ENCODE assay signal across 8 mouse cellular contexts in genomic region chr6:39574951-39575350, GRCm38 (mm10). TPM values are rescaled to one million over a fixed set of nuclear protein-coding genes. Genes with fewer than 3 reads are reported as not detected.
A peak's percentile ranks its signal among the peaks of the same experiment; 100 is the strongest.
DNase-seq lines count a peak whose midpoint lies in the region; ATAC-seq lines count a peak whose summit lies in the region.

No protein-coding gene starts in this region.

- ATAC-seq in liver, embryonic 11.5 days (replicated peaks; ENCODE audit: low FRiP score): no peak
- no peak for ATAC-seq in embryonic facial prominence, embryonic 15.5 days (ENCODE audit: insufficient number of reproducible peaks, low FRiP score, low TSS enrichment, low read depth)
- ATAC-seq in intestine, embryonic 16.5 days: no peak
- ATAC-seq in neural tube, embryonic 14.5 days (ENCODE audit: low read depth): no peak
- no peak for ATAC-seq in megakaryocyte progenitor cell, adult 5-6 weeks (replicated peaks; ENCODE audit: poor library complexity)

- H3K27me3 ChIP-seq in liver, embryonic 11.5 days (replicated peaks; ENCODE audit: control insufficient read depth, insufficient read depth, low read length): no peaks in the 10 kb centered on the region
- no peaks in the 10 kb centered on the region for H3K27me3 ChIP-seq in embryonic facial prominence, embryonic 15.5 days
- no peaks in the 10 kb centered on the region for H3K27me3 ChIP-seq in intestine, embryonic 16.5 days (replicated peaks; ENCODE audit: control insufficient read depth, insufficient read depth, low read length)
- H3K27me3 ChIP-seq in neural tube, embryonic 14.5 days (ENCODE audit: control insufficient read depth, insufficient read depth, low read length): no peaks in the 10 kb centered on the region

- peak overlapping the region; percentile 88; the same call in 1 of the 2 replicates for H3K9ac ChIP-seq in liver, embryonic 11.5 days (ENCODE audit: low read depth, low read length)
- peak overlapping the region; percentile 78; the same call in 1 of the 2 replicates for H3K9ac ChIP-seq in embryonic facial prominence, embryonic 15.5 days
- H3K9ac ChIP-seq in intestine, embryonic 16.5 days (ENCODE audit: low read depth, low read length): peak overlapping the region; percentile 90
- H3K9ac ChIP-seq in neural tube, embryonic 14.5 days (replicated peaks; ENCODE audit: low read depth, low read length): peak overlapping the region; percentile 92

- 74% methylated on average over 7 of the region's 7 CpGs for WGBS in liver, embryonic 11.5 days
- 54% methylated on average over 7 of the region's 7 CpGs for WGBS in embryonic facial prominence, embryonic 15.5 days
- WGBS in intestine, embryonic 16.5 days: 69% methylated on average over 7 of the region's 7 CpGs
- 82% methylated on average over 7 of the region's 7 CpGs for WGBS in neural tube, embryonic 14.5 days

- no peak for DNase-seq in liver, embryonic 11.5 days (ENCODE audit: low spot score)
- DNase-seq in liver: no peak
- DNase-seq in embryo, embryonic 10 days (ENCODE audit: low spot score): no peak
- no peak for DNase-seq in lung, postnatal 10 days

- no peaks in the 10 kb centered on the region for H3K36me3 ChIP-seq in liver, embryonic 11.5 days (ENCODE audit: control insufficient read depth, insufficient read depth, low read length)
- peaks cover 33% of the 10 kb centered on the region for H3K36me3 ChIP-seq in embryonic facial prominence, embryonic 15.5 days
- no peaks in the 10 kb centered on the region for H3K36me3 ChIP-seq in intestine, embryonic 16.5 days (ENCODE audit: control insufficient read depth, insufficient read depth, low read length)
- peaks cover 13% of the 10 kb centered on the region for H3K36me3 ChIP-seq in neural tube, embryonic 14.5 days (ENCODE audit: control insufficient read depth, insufficient read depth, low read length)

- H3K27ac ChIP-seq in liver, embryonic 11.5 days (ENCODE audit: low read depth, low read length): no peak overlapping the region
- 0 out of 2 replicates have a peak overlapping the region, but pooled peaks have one; percentile 92 for H3K27ac ChIP-seq in embryonic facial prominence, embryonic 15.5 days (replicated peaks)
- H3K27ac ChIP-seq in intestine, embryonic 16.5 days (ENCODE audit: low read length): no peak overlapping the region
- H3K27ac ChIP-seq in neural tube, embryonic 14.5 days (ENCODE audit: low read depth, low read length): peak overlapping the region; percentile 96

- H3K4me1 ChIP-seq in liver, embryonic 11.5 days (replicated peaks; ENCODE audit: control insufficient read depth, insufficient read depth, low read length): peaks cover 5% of the 10 kb centered on the region
- peaks cover 16% of the 10 kb centered on the region for H3K4me1 ChIP-seq in embryonic facial prominence, embryonic 15.5 days
- peaks cover 8% of the 10 kb centered on the region for H3K4me1 ChIP-seq in intestine, embryonic 16.5 days (ENCODE audit: control insufficient read depth, insufficient read depth, low read length)
- H3K4me1 ChIP-seq in neural tube, embryonic 14.5 days (ENCODE audit: control insufficient read depth, insufficient read depth, low read length): peaks cover 8% of the 10 kb centered on the region

- H3K4me2 ChIP-seq in liver, embryonic 11.5 days: peak overlapping the region; percentile 98
- H3K4me2 ChIP-seq in embryonic facial prominence, embryonic 15.5 days (replicated peaks): peak overlapping the region; percentile 81
- peak overlapping the region; percentile 89 for H3K4me2 ChIP-seq in intestine, embryonic 16.5 days (ENCODE audit: low read depth, low read length)
- H3K4me2 ChIP-seq in neural tube, embryonic 14.5 days (ENCODE audit: low read depth, low read length): peak overlapping the region; percentile 90

- H3K4me3 ChIP-seq in liver, embryonic 11.5 days (ENCODE audit: low read depth, low read length): peak overlapping the region; percentile 89
- H3K4me3 ChIP-seq in embryonic facial prominence, embryonic 15.5 days (replicated peaks): peak overlapping the region; percentile 74
- peak overlapping the region; percentile 86 for H3K4me3 ChIP-seq in intestine, embryonic 16.5 days (ENCODE audit: low read length)
- peak overlapping the region; percentile 83 for H3K4me3 ChIP-seq in neural tube, embryonic 14.5 days (ENCODE audit: low read depth, low read length)

- H3K9me3 ChIP-seq in liver, embryonic 11.5 days (ENCODE audit: control insufficient read depth, low read length): no peaks in the 10 kb centered on the region
- H3K9me3 ChIP-seq in embryonic facial prominence, embryonic 15.5 days (replicated peaks): no peaks in the 10 kb centered on the region
- no peaks in the 10 kb centered on the region for H3K9me3 ChIP-seq in intestine, embryonic 16.5 days (ENCODE audit: control insufficient read depth, low read length)
- H3K9me3 ChIP-seq in neural tube, embryonic 14.5 days (ENCODE audit: control insufficient read depth, low read length): no peaks in the 10 kb centered on the region

RNA-seq across cellular contexts. Expression of gene Adck2, which starts 1.3 kb away (rescaled TPM):
- polyA plus RNA-seq in liver, embryonic 11.5 days (2014; fragmentation: Nextera tagmentation; extraction: Ambion mirVana): 20.6 and 22.8 TPM in 2 replicates
- 36.5 and 44.9 TPM in 2 replicates for polyA plus RNA-seq in embryonic facial prominence, embryonic 15.5 days (2015; fragmentation: Nextera tagmentation; extraction: Ambion mirVana)
- polyA plus RNA-seq in intestine, embryonic 16.5 days (2015; fragmentation: Nextera tagmentation; extraction: Ambion mirVana): 30.5 and 30.8 TPM in 2 replicates
- 30.3 and 45.1 TPM in 2 replicates for polyA plus RNA-seq in neural tube, embryonic 14.5 days (2014; fragmentation: Nextera tagmentation; extraction: Ambion mirVana)
- total RNA-seq in megakaryocyte progenitor cell, adult 5-6 weeks (2015): 7.5 and 7.6 TPM in 2 replicates
- 5.6 and 7.3 TPM in 2 replicates for total RNA-seq in megakaryocyte progenitor cell, adult 5-6 weeks (2017)

RNA-seq across cellular contexts. Expression of gene Gm42420, which starts 10.6 kb away (rescaled TPM):
- polyA plus RNA-seq in liver, embryonic 11.5 days (2014; fragmentation: Nextera tagmentation; extraction: Ambion mirVana): 2.9 and 3.5 TPM in 2 replicates
- 0.83 and 1.3 TPM in 2 replicates for polyA plus RNA-seq in embryonic facial prominence, embryonic 15.5 days (2015; fragmentation: Nextera tagmentation; extraction: Ambion mirVana)
- polyA plus RNA-seq in intestine, embryonic 16.5 days (2015; fragmentation: Nextera tagmentation; extraction: Ambion mirVana): 1.5 and 2.1 TPM in 2 replicates
- polyA plus RNA-seq in neural tube, embryonic 14.5 days (2014; fragmentation: Nextera tagmentation; extraction: Ambion mirVana): 1.1 TPM in 2 replicates
- total RNA-seq in megakaryocyte progenitor cell, adult 5-6 weeks (2015): 6.5 and 7.1 TPM in 2 replicates
- not detected in 2 replicates for total RNA-seq in megakaryocyte progenitor cell, adult 5-6 weeks (2017)

RNA-seq across cellular contexts. Expression of gene Dennd2a, which starts 17.3 kb away (rescaled TPM):
- 12.4 and 12.6 TPM in 2 replicates for polyA plus RNA-seq in liver, embryonic 11.5 days (2014; fragmentation: Nextera tagmentation; extraction: Ambion mirVana)
- 21.1 and 22.7 TPM in 2 replicates for polyA plus RNA-seq in embryonic facial prominence, embryonic 15.5 days (2015; fragmentation: Nextera tagmentation; extraction: Ambion mirVana)
- polyA plus RNA-seq in intestine, embryonic 16.5 days (2015; fragmentation: Nextera tagmentation; extraction: Ambion mirVana): 6.5 and 8.1 TPM in 2 replicates
- polyA plus RNA-seq in neural tube, embryonic 14.5 days (2014; fragmentation: Nextera tagmentation; extraction: Ambion mirVana): 20.1 and 24.5 TPM in 2 replicates
- total RNA-seq in megakaryocyte progenitor cell, adult 5-6 weeks (2015): 1.1 TPM in 1 of 2 replicates, not detected in the other
- 0.46 TPM in 1 of 2 replicates, not detected in the other for total RNA-seq in megakaryocyte progenitor cell, adult 5-6 weeks (2017)

RNA-seq across cellular contexts. Expression of gene Ndufb2, which starts 17.4 kb away (rescaled TPM):
- 311 and 331 TPM in 2 replicates for polyA plus RNA-seq in liver, embryonic 11.5 days (2014; fragmentation: Nextera tagmentation; extraction: Ambion mirVana)
- 332 and 334 TPM in 2 replicates for polyA plus RNA-seq in embryonic facial prominence, embryonic 15.5 days (2015; fragmentation: Nextera tagmentation; extraction: Ambion mirVana)
- polyA plus RNA-seq in intestine, embryonic 16.5 days (2015; fragmentation: Nextera tagmentation; extraction: Ambion mirVana): 408 and 423 TPM in 2 replicates
- 430 and 561 TPM in 2 replicates for polyA plus RNA-seq in neural tube, embryonic 14.5 days (2014; fragmentation: Nextera tagmentation; extraction: Ambion mirVana)
- 129 and 139 TPM in 2 replicates for total RNA-seq in megakaryocyte progenitor cell, adult 5-6 weeks (2015)
- total RNA-seq in megakaryocyte progenitor cell, adult 5-6 weeks (2017): 78.8 and 107 TPM in 2 replicates

Comparison
In these comparisons a context has a peak if more than half of its experiments do, and no peak if none do; other contexts are left out.
1. H3K27ac ChIP-seq: peak in embryonic facial prominence, embryonic 15.5 days (single experiment) and neural tube, embryonic 14.5 days (single experiment); none in liver, embryonic 11.5 days (single experiment) and intestine, embryonic 16.5 days (single experiment).
2. Peak in every context shown above with its lines, with median percentiles within 50 percentile points of each other: H3K4me2 ChIP-seq, H3K4me3 ChIP-seq and H3K9ac ChIP-seq.